ENCODE assay signal across 17 mouse cellular contexts in genomic region chr10:28128450-28128849, GRCm38 (mm10). TPM values are rescaled to one million over a fixed set of nuclear protein-coding genes. Genes with fewer than 3 reads are reported as not detected.
A peak's percentile ranks its signal among the peaks of the same experiment; 100 is the strongest.
DNase-seq lines count a peak whose midpoint lies in the region; ATAC-seq lines count a peak whose summit lies in the region.
"Had no signal": no experiment of that assay in that cellular context is flagged by ENCODE, and none has a peak within 500 bp of the region (broad histone marks: within the 10 kb centered on the region; RNA-seq: fewer than 3 reads in every experiment).

No protein-coding gene starts in this region.

- 71% methylated on average over 4 of the region's 4 CpGs for WGBS in forebrain, embryonic 15.5 days
- WGBS in forebrain, embryonic 12.5 days = 81% methylated on average over 4 of the region's 4 CpGs
- WGBS in heart, embryonic 13.5 days = 34% methylated on average over 4 of the region's 4 CpGs
- WGBS in lung, embryonic 16.5 days = 48% methylated on average over 4 of the region's 4 CpGs
- WGBS in intestine, embryonic 16.5 days = 52% methylated on average over 4 of the region's 4 CpGs

- no peaks in the 10 kb centered on the region for H3K4me1 ChIP-seq in forebrain, embryonic 15.5 days
- H3K4me1 ChIP-seq in forebrain, embryonic 12.5 days = no peaks in the 10 kb centered on the region
- peaks cover 38% of the 10 kb centered on the region for H3K4me1 ChIP-seq in heart, embryonic 13.5 days
- peaks cover 8% of the 10 kb centered on the region for H3K4me1 ChIP-seq in lung, embryonic 16.5 days (replicated peaks; ENCODE audit: control insufficient read depth, insufficient read depth, low read length)
- peaks cover 2% of the 10 kb centered on the region; the same call in 1 of the 2 replicates for H3K4me1 ChIP-seq in intestine, embryonic 16.5 days (ENCODE audit: control insufficient read depth, insufficient read depth, low read length)
- H3K4me1 ChIP-seq: midbrain, embryonic 12.5 days had no signal

- no peak; the same call in 1 of the 2 replicates for ATAC-seq in forebrain, embryonic 15.5 days (replicated peaks)
- no peak for ATAC-seq in forebrain, embryonic 12.5 days (ENCODE audit: low FRiP score)
- ATAC-seq in heart, embryonic 13.5 days (ENCODE audit: extremely low read depth, insufficient number of reproducible peaks, low FRiP score, low TSS enrichment) = no peak
- 0 out of 2 replicates have a peak, but pooled peaks have one; percentile 34 for ATAC-seq in lung, embryonic 16.5 days (ENCODE audit: low read depth)
- ATAC-seq in intestine, embryonic 16.5 days = peak; percentile 69
- ATAC-seq: liver, postnatal 0 days had no signal

- no peaks in the 10 kb centered on the region for H3K27me3 ChIP-seq in forebrain, embryonic 15.5 days
- no peaks in the 10 kb centered on the region for H3K27me3 ChIP-seq in forebrain, embryonic 12.5 days
- no peaks in the 10 kb centered on the region for H3K27me3 ChIP-seq in heart, embryonic 13.5 days (replicated peaks)
- H3K27me3 ChIP-seq in lung, embryonic 16.5 days (ENCODE audit: control insufficient read depth, insufficient read depth, low read depth, low read length) = no peaks in the 10 kb centered on the region
- no peaks in the 10 kb centered on the region for H3K27me3 ChIP-seq in intestine, embryonic 16.5 days (replicated peaks; ENCODE audit: control insufficient read depth, insufficient read depth, low read length)
- H3K27me3 ChIP-seq: midbrain, embryonic 12.5 days had no signal

- no peak for DNase-seq in heart, adult 11 months
- DNase-seq in lung, postnatal 14 days = no peak
- DNase-seq: adrenal gland, adult 8-10 months; cerebellum, adult 18-20 months; gastrocnemius, adult 2 months; kidney, adult 9 months; kidney, postnatal 4 days; liver; liver, postnatal 0 days; thymus, postnatal 36 days had no signal

- peak overlapping the region; percentile 31 for H3K27ac ChIP-seq in forebrain, embryonic 15.5 days (replicated peaks)
- H3K27ac ChIP-seq in forebrain, embryonic 12.5 days = no peak overlapping the region
- peak overlapping the region; percentile 66 for H3K27ac ChIP-seq in heart, embryonic 13.5 days (replicated peaks)
- no peak overlapping the region for H3K27ac ChIP-seq in lung, embryonic 16.5 days (ENCODE audit: low read length)
- no peak overlapping the region for H3K27ac ChIP-seq in intestine, embryonic 16.5 days (ENCODE audit: low read length)
- H3K27ac ChIP-seq: gastrocnemius, adult 2 months; macrophage; midbrain, embryonic 12.5 days had no signal

- H3K9ac ChIP-seq in forebrain, embryonic 15.5 days (replicated peaks) = no peak overlapping the region
- H3K9ac ChIP-seq in forebrain, embryonic 12.5 days = no peak overlapping the region
- H3K9ac ChIP-seq in heart, embryonic 13.5 days = no peak overlapping the region
- H3K9ac ChIP-seq in lung, embryonic 16.5 days (ENCODE audit: low read length) = no peak overlapping the region
- no peak overlapping the region for H3K9ac ChIP-seq in intestine, embryonic 16.5 days (ENCODE audit: low read depth, low read length)
- H3K9ac ChIP-seq: liver, postnatal 0 days; midbrain, embryonic 12.5 days had no signal

- no peaks in the 10 kb centered on the region for H3K36me3 ChIP-seq in forebrain, embryonic 15.5 days
- H3K36me3 ChIP-seq in forebrain, embryonic 12.5 days (replicated peaks) = no peaks in the 10 kb centered on the region
- no peaks in the 10 kb centered on the region for H3K36me3 ChIP-seq in heart, embryonic 13.5 days
- H3K36me3 ChIP-seq in lung, embryonic 16.5 days (ENCODE audit: control insufficient read depth, insufficient read depth, low read length) = no peaks in the 10 kb centered on the region
- no peaks in the 10 kb centered on the region for H3K36me3 ChIP-seq in intestine, embryonic 16.5 days (ENCODE audit: control insufficient read depth, insufficient read depth, low read length)
- H3K36me3 ChIP-seq: midbrain, embryonic 12.5 days had no signal

- no peak overlapping the region for H3K4me2 ChIP-seq in forebrain, embryonic 15.5 days (replicated peaks)
- no peak overlapping the region for H3K4me2 ChIP-seq in forebrain, embryonic 12.5 days
- H3K4me2 ChIP-seq in heart, embryonic 13.5 days = no peak overlapping the region; the same call in 1 of the 2 replicates
- H3K4me2 ChIP-seq in lung, embryonic 16.5 days (ENCODE audit: low read depth, low read length) = no peak overlapping the region
- H3K4me2 ChIP-seq in intestine, embryonic 16.5 days (ENCODE audit: low read depth, low read length) = no peak overlapping the region
- H3K4me2 ChIP-seq: midbrain, embryonic 12.5 days had no signal

- no peaks in the 10 kb centered on the region for H3K9me3 ChIP-seq in forebrain, embryonic 15.5 days
- H3K9me3 ChIP-seq in forebrain, embryonic 12.5 days = no peaks in the 10 kb centered on the region
- H3K9me3 ChIP-seq in heart, embryonic 13.5 days = no peaks in the 10 kb centered on the region
- no peaks in the 10 kb centered on the region for H3K9me3 ChIP-seq in lung, embryonic 16.5 days (ENCODE audit: control insufficient read depth, low read length)
- H3K9me3 ChIP-seq in intestine, embryonic 16.5 days (ENCODE audit: control insufficient read depth, low read length) = no peaks in the 10 kb centered on the region
- H3K9me3 ChIP-seq: midbrain, embryonic 12.5 days had no signal

- H3K4me3 ChIP-seq in forebrain, embryonic 15.5 days = no peak overlapping the region
- H3K4me3 ChIP-seq in forebrain, embryonic 12.5 days (replicated peaks) = no peak overlapping the region
- no peak overlapping the region for H3K4me3 ChIP-seq in heart, embryonic 13.5 days
- no peak overlapping the region for H3K4me3 ChIP-seq in lung, embryonic 16.5 days (ENCODE audit: low read length)
- no peak overlapping the region for H3K4me3 ChIP-seq in intestine, embryonic 16.5 days (ENCODE audit: low read length)
- H3K4me3 ChIP-seq: gastrocnemius, adult 2 months; midbrain, embryonic 12.5 days had no signal

RNA-seq across cellular contexts. Expression of gene Ptprk, which starts 53.8 kb away (rescaled TPM):
- 35.0 and 37.4 TPM in 2 replicates for polyA plus RNA-seq in forebrain, embryonic 15.5 days (2015; fragmentation: Nextera tagmentation; extraction: Ambion mirVana)
- 20.5 and 25.4 TPM in 2 replicates for polyA plus RNA-seq in forebrain, embryonic 12.5 days (2016; fragmentation: Nextera tagmentation; extraction: Ambion mirVana)
- polyA plus RNA-seq in heart, embryonic 13.5 days (2015; fragmentation: Nextera tagmentation; extraction: Ambion mirVana) = 31.3 and 38.0 TPM in 2 replicates
- 44.6 and 50.2 TPM in 2 replicates for polyA plus RNA-seq in lung, embryonic 16.5 days (2015; fragmentation: Nextera tagmentation; extraction: Ambion mirVana)
- 34.6 and 36.7 TPM in 2 replicates for polyA plus RNA-seq in intestine, embryonic 16.5 days (2015; fragmentation: Nextera tagmentation; extraction: Ambion mirVana)
- polyA plus RNA-seq: macrophage had no signal

Comparison
In these comparisons a context has a peak if more than half of its experiments do, and no peak if none do; other contexts are left out.
1. H3K27ac ChIP-seq: peak in forebrain, embryonic 15.5 days (single experiment) and heart, embryonic 13.5 days (single experiment); none in forebrain, embryonic 12.5 days (single experiment), lung, embryonic 16.5 days (single experiment) and intestine, embryonic 16.5 days (single experiment).
2. ATAC-seq: peak in lung, embryonic 16.5 days (single experiment) and intestine, embryonic 16.5 days (single experiment); none in forebrain, embryonic 15.5 days (single experiment), forebrain, embryonic 12.5 days (single experiment) and heart, embryonic 13.5 days (single experiment).